Mouse (Mus musculus) left cerebral cortex, adult 9 months (tissue): ENCODE results near the gene Prdm11.
A peak's percentile ranks its signal among the peaks of the same experiment; 100 is the strongest.

Source experiments
- DNase-seq, 2 experiments: peaks; one replicate each; pipeline ENCODE4 v3.0.0; 2022; ENCODE audit warnings: low spot score in 2 of 2

Gene Prdm11

DNA sequence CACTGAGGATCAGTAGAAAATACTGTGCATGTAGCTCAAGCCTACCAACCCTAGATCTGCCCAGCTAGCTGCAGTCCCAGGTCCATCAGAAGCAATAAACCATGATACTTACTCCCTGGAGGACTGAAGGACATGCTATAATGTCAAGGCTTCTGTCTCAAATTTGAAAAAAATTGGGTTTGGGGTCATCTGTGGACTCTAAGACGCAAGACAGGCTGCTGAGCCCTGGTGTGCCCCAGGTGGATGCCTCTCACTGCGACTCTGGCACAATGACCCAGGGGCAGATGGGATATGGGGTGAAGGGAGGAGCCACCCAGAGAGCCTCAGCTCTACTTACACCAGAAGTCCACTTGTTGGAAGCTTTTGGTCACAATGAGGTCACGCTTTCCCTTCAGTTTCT is 33.0 kb downstream of the Prdm11 start:
- DNase-seq: no peak

DNA sequence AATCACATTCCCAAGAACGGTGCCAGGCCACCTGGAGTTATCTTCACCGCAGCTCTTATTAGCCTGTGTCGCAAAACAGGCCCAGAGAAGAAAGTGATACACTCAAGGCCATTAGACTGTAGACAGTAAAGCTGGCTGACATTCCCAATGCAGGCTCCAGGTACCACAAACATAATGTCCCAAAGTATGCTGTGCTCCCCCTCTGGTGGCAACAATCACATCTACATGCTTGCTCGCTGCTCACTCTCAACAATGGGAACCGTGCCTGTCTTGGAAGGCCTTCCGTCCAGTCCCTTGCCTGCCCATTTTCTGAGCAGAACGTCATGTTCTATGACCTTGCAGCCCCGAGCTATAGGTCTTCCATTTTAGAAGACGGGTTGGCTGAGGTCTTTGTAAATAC is 34.0 kb downstream of the Prdm11 start:
- no peak for DNase-seq

DNA sequence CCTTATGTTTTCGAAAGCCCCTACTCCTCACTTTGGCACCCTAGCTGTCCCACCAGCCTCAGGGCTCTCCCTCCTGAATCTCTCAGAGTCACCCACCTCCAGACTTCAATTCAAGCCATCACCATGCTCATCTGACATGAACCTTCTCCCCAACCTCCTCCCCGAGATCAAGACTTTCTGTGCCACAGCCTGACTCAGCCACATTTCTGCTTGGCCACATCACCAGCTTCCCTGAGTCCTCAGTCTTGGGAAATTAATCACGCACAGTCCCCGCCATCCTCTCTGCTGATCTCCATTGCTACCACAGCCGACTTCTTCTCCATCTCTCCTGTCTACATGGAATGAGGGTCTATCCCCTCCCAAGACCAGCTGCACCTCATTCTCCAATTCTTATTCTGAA is 34.5 kb downstream of the Prdm11 start:
- no peak for DNase-seq

DNA sequence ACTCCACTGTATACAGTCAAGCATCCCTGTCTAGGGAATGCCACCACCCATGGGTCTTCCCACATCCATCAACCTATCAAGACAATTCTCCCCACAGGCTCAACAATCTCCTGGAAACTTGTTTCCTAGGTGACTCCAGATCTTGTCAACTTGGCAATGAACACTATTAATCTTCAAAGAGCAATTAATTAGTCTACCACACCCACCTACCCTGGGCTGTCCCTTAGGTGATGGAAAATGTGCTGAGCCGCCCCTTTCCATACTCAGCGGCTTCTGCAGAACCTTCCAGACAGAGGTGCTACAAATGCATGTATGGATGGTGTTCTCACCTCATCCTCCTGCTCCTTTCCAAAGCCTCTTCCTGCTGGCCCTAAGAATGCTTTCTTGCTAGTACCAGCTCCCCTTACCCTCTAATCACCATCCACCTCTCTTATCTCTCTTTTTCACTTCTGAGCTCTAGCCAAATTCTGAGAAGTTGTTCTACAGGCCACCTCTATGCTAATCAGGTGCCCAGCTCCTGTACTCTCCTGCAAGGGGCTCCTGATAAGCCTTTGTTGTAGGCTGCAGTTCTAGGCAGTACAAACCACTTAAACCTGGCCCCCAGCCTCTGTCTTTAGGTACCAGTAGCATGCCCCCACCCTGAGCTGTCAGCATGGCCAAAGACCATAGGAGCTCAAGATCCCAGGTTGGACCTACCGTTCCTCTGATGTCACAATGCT is 37.8 kb downstream of the Prdm11 start:
- DNase-seq: no peak

DNA sequence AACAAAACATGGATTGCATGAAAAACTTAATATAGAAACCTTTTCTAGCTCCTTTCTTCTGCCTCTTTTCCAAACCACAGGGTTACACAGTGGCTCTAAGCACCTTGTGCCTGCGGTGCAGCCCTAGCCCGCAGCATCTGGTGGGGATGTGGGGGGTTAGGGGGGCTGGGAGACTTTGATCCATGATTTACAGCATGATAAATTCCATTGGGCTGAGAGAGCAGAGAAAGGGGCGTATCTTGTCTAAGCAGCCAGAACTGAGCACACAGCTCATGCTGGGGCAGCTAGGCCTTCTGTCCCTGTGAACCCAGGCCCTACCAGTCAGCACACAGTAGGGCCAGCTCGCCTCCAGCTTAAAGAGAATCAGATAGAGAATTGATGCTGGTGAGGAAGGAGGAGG is 40.9 kb downstream of the Prdm11 start:
- DNase-seq: no peak

DNA sequence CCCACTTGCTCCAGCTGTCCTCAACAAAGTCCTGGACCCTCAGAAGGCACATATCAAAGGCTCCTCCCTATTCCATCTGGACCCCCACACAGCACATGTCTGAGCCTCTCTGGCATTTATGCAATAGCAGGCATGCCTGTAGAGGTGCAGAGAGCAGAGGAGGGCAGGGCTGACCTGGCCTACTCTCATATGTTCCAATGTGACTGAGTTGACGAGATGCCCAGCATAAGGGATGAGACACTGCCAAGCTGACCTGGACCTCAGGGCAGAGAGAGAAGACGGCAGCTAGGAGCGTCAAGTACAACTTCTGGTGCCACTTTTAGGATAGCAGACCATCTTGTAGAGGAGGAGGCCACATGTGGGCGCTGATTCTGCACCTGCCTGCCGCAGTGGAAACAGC is 54.0 kb downstream of the Prdm11 start:
- DNase-seq: no peak

DNA sequence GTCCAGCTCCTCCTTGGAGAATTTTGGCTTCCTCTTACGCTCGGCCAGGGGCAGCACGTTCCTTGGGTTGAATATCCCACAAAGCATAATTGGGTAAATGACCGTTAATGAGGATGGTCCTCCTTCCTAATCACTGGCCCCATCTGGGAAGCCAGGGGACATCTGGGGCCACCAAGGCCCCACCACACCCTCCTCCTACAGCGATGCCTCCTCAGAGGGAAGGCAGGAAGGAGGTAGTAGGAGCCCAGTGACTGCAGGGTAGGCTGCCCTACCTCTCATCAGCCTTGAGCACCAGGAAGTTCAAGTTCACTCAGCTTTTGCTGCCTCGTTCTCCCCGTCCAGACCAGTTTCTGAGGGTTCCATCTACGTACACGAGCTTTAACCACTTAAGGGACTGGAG is 56.4 kb downstream of the Prdm11 start:
- no peak for DNase-seq

DNA sequence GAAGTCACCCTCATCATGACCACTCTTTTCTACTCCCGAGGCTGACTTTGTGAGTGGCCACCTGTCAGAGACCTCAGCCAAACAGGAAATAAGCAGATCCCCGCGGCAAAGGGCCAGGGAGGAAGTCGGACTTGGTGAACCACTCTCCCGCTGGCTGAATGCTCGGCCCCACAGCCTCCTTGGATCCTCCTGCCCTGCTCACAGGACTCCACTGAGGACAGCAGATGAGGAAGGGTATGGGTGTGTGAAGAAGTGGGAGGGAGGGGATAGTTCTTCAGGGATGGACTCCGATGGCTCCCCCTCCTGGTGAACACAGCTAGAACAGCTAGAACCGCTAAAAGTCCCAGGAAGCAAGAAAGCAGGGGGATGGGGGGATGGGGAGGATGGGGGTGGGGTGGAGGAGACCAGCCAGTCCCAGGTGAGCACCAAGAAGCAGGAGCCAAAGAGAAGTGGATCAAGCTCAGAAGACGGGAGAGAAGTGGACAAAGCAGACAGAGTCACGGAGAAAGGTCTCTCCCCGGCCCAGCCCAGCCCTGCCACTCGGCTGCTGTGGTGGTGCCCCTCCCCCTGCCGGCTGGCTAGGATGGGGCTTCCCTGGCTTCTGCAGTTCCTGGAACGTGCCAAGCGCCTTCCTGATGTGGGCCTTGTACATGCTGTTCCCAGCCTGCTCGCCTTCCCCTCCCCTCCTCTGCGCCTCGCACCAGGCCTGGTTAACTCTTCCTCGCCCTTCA is 57.9 kb downstream of the Prdm11 start:
- peak in 1 of 2 experiments; percentile 36 for DNase-seq

DNA sequence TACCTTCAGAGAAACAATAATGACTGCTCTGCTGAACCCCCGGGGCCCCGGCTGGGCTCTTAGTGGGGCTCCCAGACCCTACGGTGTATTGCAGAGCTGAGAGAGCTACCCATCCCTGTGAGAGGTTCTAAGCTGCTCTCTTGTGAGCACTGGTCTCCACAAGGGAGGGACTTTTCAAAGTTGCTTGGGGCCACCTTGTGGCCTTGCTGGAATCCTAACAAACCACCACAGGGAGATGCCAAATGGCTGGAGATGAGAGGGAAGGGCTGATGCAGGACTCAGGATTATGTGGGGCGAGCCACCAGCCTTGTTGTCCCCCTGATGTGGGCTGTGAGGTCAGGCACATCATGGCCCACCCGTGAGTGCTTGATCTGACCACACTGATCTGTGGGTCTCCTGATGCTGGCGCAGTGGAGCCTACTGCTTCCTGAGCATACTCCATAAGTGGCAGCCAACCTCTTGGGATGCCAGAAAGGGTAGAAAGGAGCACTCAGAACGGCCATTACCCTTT is 58.8 kb downstream of the Prdm11 start:
- DNase-seq: no peak

DNA sequence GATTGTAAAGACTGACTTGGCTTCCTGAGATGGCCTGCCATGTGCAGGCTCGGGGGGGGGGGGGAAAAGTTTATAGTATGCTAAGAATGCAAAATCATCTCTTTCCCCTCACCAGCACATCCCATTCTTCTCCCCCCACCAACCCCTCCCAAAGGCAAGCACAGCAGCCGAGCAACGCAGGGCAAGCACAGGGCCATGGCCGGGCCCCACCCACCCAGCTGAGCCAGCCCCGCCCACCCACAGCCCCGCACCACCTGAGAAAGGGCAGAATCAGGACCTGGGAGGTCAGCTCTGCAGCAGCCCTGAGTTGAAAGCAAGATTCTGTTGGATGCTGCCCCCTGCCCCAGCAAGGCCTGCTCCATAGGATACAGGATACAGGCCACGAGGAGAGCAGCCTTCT is 60.4 kb downstream of the Prdm11 start:
- no peak for DNase-seq

DNA sequence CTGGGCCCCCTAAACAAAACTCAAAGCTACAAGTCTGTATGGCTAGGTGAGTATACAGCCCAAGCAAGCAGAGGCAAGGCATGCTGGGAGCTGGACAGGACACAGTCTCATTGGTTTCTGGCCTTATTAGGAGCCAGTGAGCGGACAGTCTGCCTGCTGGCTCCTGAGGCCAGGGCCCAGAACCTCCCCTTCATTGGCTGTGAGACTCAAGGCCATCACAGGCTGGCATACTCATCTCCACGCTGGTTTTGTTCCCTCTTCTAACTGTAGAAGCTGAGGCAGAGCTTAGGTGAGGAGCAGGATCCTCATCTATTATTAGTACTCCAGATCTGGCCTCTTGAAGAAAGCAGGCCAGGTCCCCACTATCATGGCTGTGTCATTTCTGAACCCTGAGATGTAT is 60.8 kb downstream of the Prdm11 start:
- DNase-seq: no peak

DNA sequence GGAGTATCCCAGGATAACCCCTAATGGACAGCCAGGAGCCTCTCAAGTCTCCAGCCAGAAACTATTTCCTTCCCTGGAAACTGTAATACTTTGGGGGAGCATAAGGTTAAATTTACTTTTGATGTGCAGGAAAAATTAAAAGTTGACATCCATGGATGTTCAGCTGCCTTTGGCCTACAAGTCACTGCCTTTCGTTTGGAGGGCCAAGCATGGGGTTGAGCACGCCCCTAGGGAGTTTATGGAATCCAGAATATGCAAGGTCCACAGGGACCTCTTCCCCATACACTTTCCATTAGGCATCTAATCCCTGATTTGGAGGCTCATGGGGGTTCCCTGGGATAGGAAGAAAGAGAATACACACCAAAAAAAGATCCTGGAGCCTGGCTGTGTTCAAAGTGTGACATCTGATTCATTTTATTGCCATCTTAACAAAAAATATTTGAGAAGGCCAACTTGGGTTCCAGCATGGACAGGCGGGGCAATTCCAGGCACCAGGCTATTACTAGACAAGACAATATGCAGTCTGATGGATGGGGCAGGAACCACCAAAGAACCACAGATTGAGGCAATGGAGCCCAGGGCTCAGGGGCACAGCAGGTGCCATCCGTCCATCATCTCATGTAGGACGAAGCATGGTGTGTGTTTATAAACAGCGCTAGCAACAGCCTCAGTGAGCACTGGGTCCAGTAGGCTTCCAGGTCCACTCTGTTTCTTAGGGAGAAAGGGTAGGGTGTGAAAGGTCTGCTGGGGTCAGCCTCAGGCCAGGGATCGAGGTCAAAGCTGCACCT is 61.5 kb downstream of the Prdm11 start:
- DNase-seq: no peak

DNA sequence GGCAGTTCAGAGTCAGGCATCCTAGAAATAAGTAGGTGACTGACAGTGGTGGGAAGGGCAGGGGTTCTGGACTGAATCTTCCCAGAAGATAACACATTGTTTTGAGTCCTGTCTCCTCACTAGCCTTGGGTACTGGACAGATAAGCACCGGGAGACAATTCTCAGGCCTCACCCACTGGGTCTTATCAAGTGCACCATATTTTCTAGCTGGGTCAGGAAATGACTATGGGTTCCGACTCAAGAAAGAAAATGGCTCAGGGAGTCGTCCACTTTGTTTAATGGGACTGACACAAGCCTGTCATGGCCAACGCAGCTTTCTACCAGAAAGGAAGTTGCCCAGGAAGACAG is 62.7 kb downstream of the Prdm11 start:
- DNase-seq: no peak

DNA sequence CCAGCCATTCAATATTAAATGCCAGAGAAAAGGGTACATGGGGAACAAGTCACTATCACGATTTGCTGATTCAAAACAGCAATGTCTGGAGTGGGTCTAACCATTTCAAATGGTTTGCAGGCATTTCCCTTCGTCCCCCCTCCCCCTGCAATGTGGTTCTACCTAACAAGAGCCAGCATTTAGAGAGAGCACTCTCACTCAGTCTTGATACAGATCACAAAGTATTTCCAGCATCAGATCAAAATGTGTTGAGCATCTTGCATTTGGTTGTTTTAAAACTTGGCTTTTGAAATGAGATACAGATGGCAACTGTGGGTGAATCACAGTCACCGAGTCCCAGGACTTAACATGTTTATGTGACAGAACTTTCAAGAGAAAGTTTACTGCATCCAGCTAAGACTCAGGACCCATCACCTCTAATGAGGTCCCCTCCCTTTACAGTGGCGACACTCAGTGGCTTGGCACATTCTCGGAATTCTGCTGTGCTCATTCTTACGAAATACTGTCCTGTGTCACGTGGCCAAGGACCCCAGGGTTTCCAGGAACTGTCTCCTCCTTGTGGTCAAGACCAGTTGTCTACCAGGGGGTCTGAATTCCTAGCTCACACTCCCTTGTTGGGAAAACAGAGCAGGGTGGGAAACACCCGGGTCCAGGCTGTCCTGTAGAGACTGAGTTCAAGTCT is 63.2 kb downstream of the Prdm11 start:
- no peak for DNase-seq

DNA sequence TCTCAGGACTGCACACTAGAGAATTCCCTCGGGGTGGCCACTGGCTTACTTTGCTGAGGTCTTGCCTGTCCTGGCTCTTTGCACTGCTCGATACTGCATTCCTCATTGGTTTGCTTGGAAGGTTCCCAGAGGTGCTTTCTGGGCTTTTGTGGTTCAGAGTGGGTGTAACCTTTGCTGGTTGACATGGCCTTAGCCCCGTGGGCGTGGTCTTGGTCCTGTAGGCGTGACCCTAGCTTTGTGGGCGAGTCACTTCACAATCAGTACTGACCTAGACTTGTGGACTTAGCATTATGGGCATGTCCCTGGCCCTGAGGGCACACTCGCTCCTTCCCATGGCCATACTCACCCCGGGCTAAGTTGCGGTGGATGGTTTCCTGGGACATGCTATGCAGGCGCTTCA is 65.8 kb downstream of the Prdm11 start:
- DNase-seq: no peak

DNA sequence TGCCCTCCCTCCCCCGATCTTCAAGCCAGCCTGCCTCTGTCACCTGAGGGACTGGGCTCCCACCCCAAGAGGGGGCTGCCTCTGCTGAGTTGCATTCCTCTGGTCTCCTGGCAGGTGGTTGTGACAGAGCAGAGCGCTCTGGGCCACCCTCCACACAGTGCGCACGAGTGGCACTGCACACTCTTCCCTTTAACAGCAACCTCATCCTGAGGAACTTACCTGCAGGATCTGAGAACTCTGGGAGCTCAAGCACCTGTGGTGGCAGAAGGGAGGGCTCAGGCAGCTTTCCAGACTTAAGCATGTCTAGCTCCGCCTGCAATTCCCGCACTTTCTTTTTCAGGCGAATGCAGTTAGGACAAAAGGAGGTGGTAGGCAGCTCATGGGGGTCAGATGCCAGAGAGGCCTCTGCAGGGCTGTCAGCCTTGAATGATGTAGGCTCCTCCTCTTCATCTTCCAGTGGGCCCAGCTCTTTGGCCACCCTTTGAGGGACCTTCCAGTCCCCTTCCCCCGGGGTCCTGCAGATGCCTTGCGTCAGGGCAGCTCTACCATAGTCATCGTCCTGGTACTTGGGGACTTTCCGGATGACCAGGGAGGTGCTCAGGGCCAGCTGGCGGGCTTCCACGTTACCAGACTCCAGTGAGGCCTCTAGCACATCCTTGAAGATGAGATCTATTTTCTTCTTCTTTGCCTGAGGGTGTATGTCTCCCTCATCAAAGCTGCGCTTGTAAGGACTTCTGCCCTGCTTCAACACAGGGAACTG is 70.8 kb downstream of the Prdm11 start:
- no peak for DNase-seq

DNA sequence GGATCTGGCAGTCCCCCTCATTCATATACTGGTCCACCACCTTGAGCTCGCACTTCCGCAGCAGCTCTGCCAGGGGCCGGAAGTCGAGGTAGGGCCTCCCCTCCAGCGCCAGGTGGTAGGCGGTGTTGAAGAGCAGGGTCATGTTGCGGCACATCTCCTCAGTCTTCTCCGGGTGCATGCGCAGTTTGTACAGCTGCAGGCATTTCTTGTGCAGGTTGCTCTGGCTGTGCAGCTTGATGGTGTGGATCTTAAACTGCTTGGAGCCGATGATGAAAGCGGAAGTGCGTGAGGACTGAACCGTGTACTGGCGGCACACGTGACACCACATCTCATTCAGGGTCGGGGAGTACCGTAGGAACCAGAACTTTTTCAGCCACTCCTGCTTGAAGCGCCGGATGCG is 72.3 kb downstream of the Prdm11 start:
- no peak for DNase-seq

DNA sequence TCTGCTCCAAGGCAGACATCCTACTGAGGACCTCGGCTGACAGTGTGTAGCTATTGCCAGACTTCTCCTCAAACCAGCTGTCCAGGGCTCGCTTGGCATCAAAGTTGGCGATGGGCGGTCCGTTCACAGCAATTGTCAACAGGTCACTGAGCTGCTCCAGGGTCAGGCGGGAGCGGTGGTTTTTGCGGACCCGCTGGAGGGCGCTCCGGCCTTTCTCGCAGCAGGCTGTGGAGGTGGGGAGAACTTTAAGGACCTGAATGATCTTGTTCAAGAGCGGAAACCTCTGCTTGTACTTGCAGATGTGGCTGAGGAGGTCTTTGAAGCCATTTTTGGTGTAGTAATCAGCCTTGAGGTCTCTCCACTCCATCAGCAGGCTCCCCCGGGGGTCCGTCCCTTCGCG is 73.9 kb downstream of the Prdm11 start:
- DNase-seq: no peak

DNA sequence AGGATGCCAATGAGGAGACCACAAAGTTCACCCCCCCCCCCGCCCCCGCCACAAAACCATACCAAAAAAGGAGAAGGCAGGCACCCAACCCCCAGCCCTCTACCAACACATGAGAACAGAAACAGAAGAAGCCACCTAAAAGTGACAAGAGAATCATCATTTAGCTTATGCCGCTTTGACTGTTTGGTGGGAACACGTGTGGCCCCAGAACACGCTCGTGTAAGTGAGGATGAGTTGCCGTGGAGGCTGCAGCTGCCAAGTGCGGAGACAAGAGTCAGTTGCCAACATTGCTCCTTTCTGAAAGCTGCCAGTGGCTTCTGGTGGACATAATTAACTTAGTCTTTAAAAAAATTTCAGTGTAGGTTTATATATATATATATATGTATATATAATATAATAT is 74.4 kb downstream of the Prdm11 start:
- no peak for DNase-seq

DNA sequence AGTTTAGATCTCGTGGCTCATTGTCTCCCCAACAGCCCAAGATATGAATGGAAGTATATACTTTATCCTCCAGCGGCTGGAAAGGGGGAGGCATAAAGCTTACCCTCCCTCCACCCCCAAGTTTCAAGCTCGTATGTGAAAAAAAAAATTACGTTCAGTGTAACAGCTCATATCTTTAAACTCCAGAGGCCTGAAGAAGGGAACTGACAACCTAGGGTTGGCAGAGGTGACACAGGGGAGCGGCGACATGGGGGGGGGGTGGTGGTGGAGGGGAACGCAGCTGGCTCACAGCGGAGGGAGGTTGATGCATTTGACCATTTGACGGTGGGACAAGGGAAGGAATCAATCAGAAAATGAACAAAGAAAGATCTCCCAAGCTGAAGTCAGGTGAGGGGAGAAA is 74.9 kb downstream of the Prdm11 start:
- no peak for DNase-seq

DNA sequence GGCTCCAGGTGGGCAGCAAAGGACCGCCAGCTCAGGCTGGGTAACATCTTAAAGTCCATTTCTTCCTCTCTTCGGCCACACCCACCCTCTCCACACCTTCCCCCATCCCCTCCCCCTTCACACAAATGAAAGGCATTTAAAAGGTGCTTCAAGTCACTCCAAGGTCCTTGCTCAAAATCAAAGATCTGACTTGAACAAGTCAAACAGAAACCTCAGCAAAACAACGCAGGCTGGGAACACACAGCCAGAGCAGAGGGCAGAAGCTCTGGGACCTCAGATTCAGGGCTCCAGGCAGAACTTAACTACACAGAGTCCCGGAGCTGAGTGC is 78.2 kb downstream of the Prdm11 start:
- DNase-seq: no peak
